Mouse (Mus musculus) stomach, embryonic 15.5 days (tissue): ENCODE measurements at regions not wholly inside any gene's neighbourhood (a gene's known extent, or its start where the extent isn't known, plus 50 kb on each side); places are given as distances from the start of the nearest gene placed in this dataset.

ENCODE experiments used
- ATAC-seq: fragments of 200-750 bp; cut with Nextera tagmentation; 2 replicates; pipeline ENCODE4 v1.8.0; 2017; ENCODE audit warnings: low read depth, moderate number of reproducible peaks, moderate TSS enrichment; ENCODE audit not compliant: insufficient read depth, low FRiP score
- H3K27ac ChIP-seq: fragments of 300-500 bp; sonication (generic); 2 replicates; pipeline ENCODE4 v1.5.1; 2015; ENCODE audit warnings: mild to moderate bottlenecking, inconsistent platforms
- H3K27me3 ChIP-seq: fragments of 300-500 bp; sonication (generic); replicated peaks from 2 replicates; pipeline ENCODE4 v1.6.1; 2015; ENCODE audit warnings: inconsistent platforms
- H3K36me3 ChIP-seq: fragments of 300-500 bp; sonication (generic); 2 replicates; pipeline ENCODE4 v1.6.1; 2015; ENCODE audit warnings: inconsistent platforms
- H3K4me1 ChIP-seq: fragments of 300-500 bp; sonication (generic); 2 replicates; pipeline ENCODE4 v1.6.1; 2015; ENCODE audit warnings: inconsistent platforms
- H3K4me2 ChIP-seq: fragments of 300-500 bp; sonication (generic); 2 replicates; pipeline ENCODE4 v1.6.1; 2015; ENCODE audit warnings: mild to moderate bottlenecking, inconsistent platforms
- H3K4me3 ChIP-seq: fragments of 300-500 bp; sonication (generic); replicated peaks from 2 replicates; pipeline ENCODE4 v1.5.1; 2015; ENCODE audit warnings: inconsistent platforms
- H3K9ac ChIP-seq: fragments of 300-500 bp; sonication (generic); 2 replicates; pipeline ENCODE4 v1.6.1; 2015; ENCODE audit warnings: inconsistent platforms
- H3K9me3 ChIP-seq: fragments of 300-500 bp; sonication (generic); 2 replicates; pipeline ENCODE4 v1.6.1; 2016; ENCODE audit warnings: inconsistent platforms
- WGBS: fragments of 180-500 bp; shearing (Covaris S2); methylation state at CpG from one replicate; pipeline ENCODE4 v1.1.7; 2015; 5-methylcytosine and 5-hydroxymethylcytosine counted together

GRCm38 (mm10) chr9:46381342-46381741 lies 61.6 kb upstream of the 4931429L15Rik start:
- Histone ChIP-seq H3K36me3 (no peaks in the 10 kb centered on the region), H3K9me3 (no peaks in the 10 kb centered on the region), H3K4me3 (no peak overlapping the region), H3K4me1 (no peaks in the 10 kb centered on the region), H3K4me2 (no peak overlapping the region), H3K9ac (no peak overlapping the region), H3K27ac (no peak overlapping the region), H3K27me3 (no peaks in the 10 kb centered on the region)
- WGBS: 53% methylated on average over 4 of the region's 4 CpGs
- no peak for ATAC-seq

GRCm38 (mm10) chr9:46379453-46379852 lies 59.7 kb upstream of the 4931429L15Rik start:
- Histone ChIP-seq H3K27ac (no peak overlapping the region), H3K9me3 (no peaks in the 10 kb centered on the region), H3K9ac (no peak overlapping the region), H3K36me3 (no peaks in the 10 kb centered on the region), H3K4me3 (no peak overlapping the region), H3K27me3 (no peaks in the 10 kb centered on the region), H3K4me2 (no peak overlapping the region), H3K4me1 (no peaks in the 10 kb centered on the region)
- ATAC-seq: no peak
- 75% methylated on average over 11 of the region's 11 CpGs for WGBS

GRCm38 (mm10) chr9:46378339-46378738 lies 58.6 kb upstream of the 4931429L15Rik start:
- no peaks in the 10 kb centered on the region for H3K4me1 ChIP-seq
- WGBS: 83% methylated on average over 3 of the region's 3 CpGs
- H3K9me3 ChIP-seq: no peaks in the 10 kb centered on the region
- H3K4me3 ChIP-seq: no peak overlapping the region
- no peak for ATAC-seq
- H3K27me3 ChIP-seq: no peaks in the 10 kb centered on the region
- H3K27ac ChIP-seq: no peak overlapping the region
- no peaks in the 10 kb centered on the region for H3K36me3 ChIP-seq
- H3K9ac ChIP-seq: no peak overlapping the region
- no peak overlapping the region for H3K4me2 ChIP-seq
